Mouse (Mus musculus): ENCODE measurements at regions not wholly inside any gene's neighbourhood (a gene's known extent, or its start where the extent isn't known, plus 50 kb on each side); places are given as distances from the start of the nearest gene placed in this dataset.

GRCm38 (mm10) chr4:5126059-5126458 is 332.9 kb upstream of the Impad1 start:
- TF ChIP-seq CTCF (IDR thresholded peaks at IDR 0.05) (no peak), POLR2A (IDR thresholded peaks at IDR 0.05; ENCODE audit: insufficient read depth, low read depth, low read length) (no peak), EP300 (IDR thresholded peaks at IDR 0.05; ENCODE audit: insufficient read depth, low read depth, low read length) (no peak)

Measured in heart, adult 2 months (tissue).